Mouse (Mus musculus): Measurements from ENCODE around the gene Rhot1. TPM values are rescaled to one million over a fixed set of nuclear protein-coding genes. Genes with fewer than 3 reads are reported as not detected.

The Rhot1 gene
- polyA plus RNA-seq (2015; fragmentation: Nextera tagmentation; extraction: Ambion mirVana), result 60.5 and 61.9 TPM in 2 replicates

DNA sequence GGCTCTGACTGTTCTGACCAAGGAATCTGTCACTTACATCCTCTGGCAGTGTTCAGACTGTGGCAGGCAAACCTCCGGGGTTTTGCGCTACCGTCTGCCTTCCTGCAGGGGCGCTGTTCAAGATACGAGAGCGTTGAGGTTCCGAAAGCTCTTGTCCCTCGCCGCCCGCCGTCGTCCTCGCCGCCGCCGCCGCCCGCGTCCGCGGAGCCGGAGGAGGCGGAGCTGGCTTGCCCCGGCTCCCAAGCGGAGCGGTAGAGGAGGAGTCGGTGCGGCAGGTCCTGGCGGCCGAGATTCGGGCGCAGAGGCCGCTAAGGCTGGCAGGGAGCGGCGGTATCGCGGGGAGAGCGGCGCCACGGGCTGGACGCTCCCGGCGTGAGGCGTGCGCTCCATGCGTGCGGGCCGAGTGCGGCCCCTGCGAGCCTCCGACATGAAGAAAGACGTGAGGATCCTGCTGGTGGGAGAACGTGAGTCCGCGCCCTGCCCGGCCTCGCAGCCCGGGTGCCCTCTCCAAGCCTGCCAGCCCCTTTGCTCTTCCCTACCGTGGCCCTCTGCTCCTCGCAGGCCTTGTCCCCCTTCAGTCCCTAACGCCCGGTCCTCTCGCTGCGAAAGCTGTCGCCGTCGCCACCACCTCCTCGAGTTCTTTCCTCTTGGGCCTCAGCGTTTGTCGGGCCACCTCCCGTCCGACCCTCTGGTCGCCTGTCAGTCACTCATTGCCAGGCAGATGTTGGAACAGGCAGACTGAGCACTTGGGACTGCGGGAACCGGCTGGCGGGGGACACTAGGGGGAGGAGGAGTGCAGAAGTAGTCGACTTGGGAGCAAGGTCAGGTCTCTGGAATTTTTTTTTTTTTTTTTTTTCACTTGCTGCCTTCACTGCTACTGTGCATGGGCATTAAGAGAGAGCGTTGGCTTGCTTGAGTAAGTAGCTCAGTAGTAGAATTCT lies at the start of gene Rhot1:
Gene Rhot1 (plus strand): TSS at position 160 of the 941 bp plus-strand sequence.
- H3K27ac ChIP-seq, result peak within 1 kb of the TSS; percentile 95
- peaks cover 16% of the 10 kb centered on the region for H3K4me1 ChIP-seq
- H3K36me3 ChIP-seq (ENCODE audit: poor library complexity, severe bottlenecking), result peaks cover 10% of the 10 kb centered on the region
- H3K4me2 ChIP-seq, result peak within 1 kb of the TSS; percentile 75
- no peaks in the 10 kb centered on the region for H3K9me3 ChIP-seq (replicated peaks)
- 0% methylated on average over 74 of the region's 78 CpGs for WGBS
- peak; percentile 96 for ATAC-seq
- H3K27me3 ChIP-seq, result no peaks in the 10 kb centered on the region
- peak within 1 kb of the TSS; percentile 96 for H3K4me3 ChIP-seq
- H3K9ac ChIP-seq, result peak within 1 kb of the TSS; percentile 90

DNA sequence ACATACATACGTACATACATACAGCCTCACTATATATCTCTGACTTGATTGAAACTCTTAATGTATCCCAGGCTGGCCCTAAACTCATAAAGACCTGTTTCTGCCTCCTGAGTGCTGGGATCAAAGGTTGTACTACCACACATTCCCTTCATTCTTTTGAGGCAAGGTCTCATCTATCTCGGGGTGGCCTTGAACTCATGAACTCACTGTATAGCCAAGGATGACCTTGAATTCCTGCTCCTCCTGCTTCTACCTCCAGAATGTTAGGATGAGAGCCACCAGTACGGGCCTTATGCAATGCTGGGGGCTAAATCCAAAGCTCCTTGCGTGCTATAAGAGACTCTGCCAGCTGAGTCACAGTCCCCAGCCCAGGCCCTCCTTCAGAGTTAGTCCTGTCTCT lies 47.8 kb upstream of the Rhot1 start:
- H3K4me3 ChIP-seq, result no peak overlapping the region
- no peak overlapping the region for H3K27ac ChIP-seq
- no peaks in the 10 kb centered on the region for H3K9me3 ChIP-seq (replicated peaks)
- H3K9ac ChIP-seq, result no peak overlapping the region
- H3K4me2 ChIP-seq, result no peak overlapping the region
- peaks cover 2% of the 10 kb centered on the region for H3K27me3 ChIP-seq
- ATAC-seq, result no peak
- no peaks in the 10 kb centered on the region for H3K4me1 ChIP-seq
- no peaks in the 10 kb centered on the region for H3K36me3 ChIP-seq (ENCODE audit: poor library complexity, severe bottlenecking)
- 88% methylated on average over 4 of the region's 4 CpGs for WGBS

DNA sequence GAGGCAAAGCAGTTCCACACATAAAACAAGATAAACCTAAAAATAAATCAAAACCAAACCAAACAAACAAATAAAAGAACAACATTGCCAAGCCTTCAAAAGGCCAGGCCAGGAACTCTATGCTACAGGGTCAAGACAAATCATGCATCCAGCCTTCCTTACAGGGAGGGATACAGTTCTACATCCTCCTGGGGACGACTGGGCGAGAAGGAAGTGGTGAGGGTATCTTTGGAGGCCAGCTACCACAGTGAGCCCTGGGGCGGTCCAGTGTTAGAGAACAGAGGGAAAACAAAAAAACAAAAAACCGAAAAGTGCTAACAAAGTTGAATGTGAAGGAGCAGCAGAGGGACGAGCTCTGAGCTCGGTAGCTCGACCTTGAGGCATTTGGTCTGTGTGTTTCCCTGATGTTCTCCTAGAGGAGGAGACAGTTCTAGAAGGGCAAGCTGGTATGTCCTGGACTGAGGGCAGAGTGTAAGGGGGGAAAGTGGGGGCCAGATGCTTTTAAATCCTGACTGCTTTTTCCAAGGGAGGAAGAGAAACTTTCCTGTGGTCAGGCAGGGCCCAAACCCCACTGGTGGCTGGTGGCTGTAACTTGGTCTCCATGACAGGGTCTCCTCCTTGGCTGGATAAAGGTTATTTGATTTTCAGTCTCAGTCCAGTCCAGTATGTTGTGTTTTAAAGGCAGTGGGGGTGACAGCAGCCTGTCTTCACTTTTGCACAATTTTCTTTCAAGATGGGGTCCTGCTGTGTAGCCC lies 45.3 kb upstream of the Rhot1 start:
- H3K4me1 ChIP-seq, result no peaks in the 10 kb centered on the region
- no peak overlapping the region for H3K4me3 ChIP-seq
- ATAC-seq, result no peak
- H3K27me3 ChIP-seq, result no peaks in the 10 kb centered on the region
- no peak overlapping the region for H3K27ac ChIP-seq
- 77% methylated on average over 7 of the region's 7 CpGs for WGBS
- H3K9ac ChIP-seq, result no peak overlapping the region
- H3K36me3 ChIP-seq (ENCODE audit: poor library complexity, severe bottlenecking), result no peaks in the 10 kb centered on the region
- H3K9me3 ChIP-seq (replicated peaks), result no peaks in the 10 kb centered on the region
- H3K4me2 ChIP-seq, result no peak overlapping the region

DNA sequence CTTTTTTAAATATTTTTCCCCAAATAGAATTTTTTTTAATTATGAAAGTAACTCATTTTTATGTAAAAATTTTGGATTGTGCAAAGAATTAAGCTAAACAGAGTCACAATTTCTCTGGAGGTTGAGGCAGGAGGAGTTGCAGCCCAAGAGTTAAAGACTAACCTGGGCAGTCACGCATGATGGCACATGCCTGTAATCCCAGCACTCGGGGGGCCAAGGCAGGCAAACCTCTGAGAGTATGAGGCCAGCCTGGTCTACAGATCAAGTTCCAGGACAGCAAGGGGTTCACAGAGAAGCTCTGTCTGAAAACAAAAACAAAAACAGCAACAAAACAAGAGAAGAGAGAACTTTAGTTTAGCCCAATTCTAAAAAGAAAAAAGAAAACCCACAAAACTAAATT lies 44.6 kb upstream of the Rhot1 start:
- H3K36me3 ChIP-seq (ENCODE audit: poor library complexity, severe bottlenecking), result no peaks in the 10 kb centered on the region
- H3K9me3 ChIP-seq (replicated peaks), result no peaks in the 10 kb centered on the region
- H3K4me2 ChIP-seq, result no peak overlapping the region
- no peak overlapping the region for H3K27ac ChIP-seq
- 58% methylated on average over 2 of the region's 2 CpGs for WGBS
- no peak overlapping the region for H3K4me3 ChIP-seq
- no peak overlapping the region for H3K9ac ChIP-seq
- H3K4me1 ChIP-seq, result no peaks in the 10 kb centered on the region
- H3K27me3 ChIP-seq, result no peaks in the 10 kb centered on the region
- ATAC-seq, result no peak

DNA sequence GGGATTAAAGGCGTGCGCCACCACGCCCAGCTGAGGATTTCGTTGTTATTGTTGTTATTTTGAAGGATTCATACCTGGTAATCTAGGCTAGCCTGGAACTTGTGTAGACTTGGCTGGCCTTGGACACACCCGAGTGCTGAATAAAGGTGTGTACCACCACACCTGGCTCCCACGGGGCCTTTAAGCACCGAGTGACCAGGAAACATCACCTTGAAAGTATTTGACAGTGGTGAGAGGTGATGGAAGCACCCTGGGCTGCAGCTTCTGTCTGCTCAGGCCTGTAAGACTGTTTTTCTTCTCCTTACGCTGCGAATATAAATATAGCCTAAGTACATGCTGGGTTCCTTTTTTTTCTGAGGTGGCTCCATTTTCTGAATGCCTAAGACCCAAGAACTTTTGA lies 40.7 kb upstream of the Rhot1 start:
- H3K9ac ChIP-seq, result no peak overlapping the region
- H3K36me3 ChIP-seq (ENCODE audit: poor library complexity, severe bottlenecking), result no peaks in the 10 kb centered on the region
- ATAC-seq, result no peak
- no peaks in the 10 kb centered on the region for H3K4me1 ChIP-seq
- H3K4me3 ChIP-seq, result no peak overlapping the region
- no peak overlapping the region for H3K27ac ChIP-seq
- H3K4me2 ChIP-seq, result no peak overlapping the region
- H3K27me3 ChIP-seq, result no peaks in the 10 kb centered on the region
- no peaks in the 10 kb centered on the region for H3K9me3 ChIP-seq (replicated peaks)
- WGBS, result 91% methylated on average over 9 of the region's 9 CpGs

DNA sequence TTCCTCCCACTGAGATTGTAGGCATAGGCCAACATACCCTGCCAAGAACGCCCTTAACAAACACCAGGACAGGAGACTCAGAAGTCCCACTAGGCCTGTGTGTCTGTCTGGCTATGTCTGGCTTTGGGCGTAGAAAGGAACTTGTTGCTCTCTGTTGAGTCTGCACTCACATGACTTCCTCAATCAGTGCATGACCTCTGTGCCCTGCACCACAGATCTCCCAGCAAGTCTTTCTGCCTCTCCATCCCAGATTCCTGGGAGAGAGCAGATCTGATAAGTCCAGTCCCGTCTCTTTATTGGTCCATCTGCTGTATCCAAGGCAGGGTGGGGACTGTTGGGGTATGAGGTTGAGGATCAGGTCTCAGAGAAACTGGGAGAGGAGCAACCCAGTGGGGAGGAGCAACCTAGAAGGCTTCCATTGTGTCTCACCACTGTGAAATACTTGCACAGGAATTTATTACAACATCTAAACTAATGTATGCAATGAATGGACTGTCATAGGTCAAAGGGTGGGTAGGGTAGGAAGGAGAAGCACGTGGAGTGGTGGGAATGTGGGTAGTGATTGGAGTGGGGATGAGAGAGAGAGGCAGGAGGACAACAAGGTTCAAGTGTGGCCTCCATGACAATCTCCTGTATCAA lies 40.1 kb upstream of the Rhot1 start:
- Histone ChIP-seq H3K27ac (no peak overlapping the region), H3K36me3 (ENCODE audit: poor library complexity, severe bottlenecking) (no peaks in the 10 kb centered on the region), H3K27me3 (no peaks in the 10 kb centered on the region), H3K9me3 (replicated peaks) (no peaks in the 10 kb centered on the region), H3K9ac (no peak overlapping the region), H3K4me2 (no peak overlapping the region), H3K4me3 (no peak overlapping the region), H3K4me1 (no peaks in the 10 kb centered on the region)
- no peak for ATAC-seq
- WGBS, result 81% methylated on average over 4 of the region's 4 CpGs

DNA sequence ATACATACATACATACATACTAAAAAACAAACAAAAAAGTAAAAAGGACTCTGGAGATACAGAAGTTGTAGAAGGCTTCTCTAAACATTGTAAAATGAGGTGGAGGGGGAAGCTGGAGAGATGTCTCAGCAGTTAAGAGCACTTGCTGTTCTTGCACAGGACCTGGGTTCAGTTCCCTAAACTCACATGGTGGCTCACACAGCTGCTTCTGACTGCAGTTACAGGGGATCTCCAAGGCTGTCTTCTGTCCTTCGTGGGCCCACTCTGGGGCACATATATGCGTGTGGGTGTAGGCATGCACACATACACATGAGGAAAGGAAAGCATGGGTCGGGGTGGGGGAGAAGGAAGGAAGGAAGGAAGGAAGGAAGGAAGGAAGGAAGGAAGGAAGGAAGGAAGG lies 39.2 kb upstream of the Rhot1 start:
- 87% methylated on average over 3 of the region's 3 CpGs for WGBS

DNA sequence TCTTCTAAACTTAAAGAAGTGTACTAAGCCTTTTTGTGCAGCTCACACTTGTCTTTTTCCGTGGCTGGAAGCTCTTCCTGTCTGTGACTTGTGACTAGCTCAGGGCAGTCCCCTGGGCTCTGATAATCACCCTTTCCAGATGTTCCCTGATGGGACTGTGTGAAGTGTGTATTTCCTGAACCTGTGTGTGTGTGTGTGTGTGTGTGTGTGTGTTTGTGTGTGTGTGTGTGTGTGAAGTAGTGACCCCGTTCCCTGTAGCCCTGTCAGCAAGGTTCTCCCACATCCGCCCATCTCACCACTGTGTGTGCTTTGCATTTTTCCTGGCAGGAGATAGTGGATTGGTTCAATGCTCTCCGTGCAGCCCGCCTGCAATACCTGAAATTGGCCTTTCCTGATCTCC lies 38.5 kb upstream of the Rhot1 start:
- no peak overlapping the region for H3K27ac ChIP-seq
- no peaks in the 10 kb centered on the region for H3K9me3 ChIP-seq (replicated peaks)
- no peaks in the 10 kb centered on the region for H3K4me1 ChIP-seq
- H3K9ac ChIP-seq, result no peak overlapping the region
- no peak overlapping the region for H3K4me2 ChIP-seq
- no peaks in the 10 kb centered on the region for H3K27me3 ChIP-seq
- H3K36me3 ChIP-seq (ENCODE audit: poor library complexity, severe bottlenecking), result no peaks in the 10 kb centered on the region
- no peak overlapping the region for H3K4me3 ChIP-seq
- ATAC-seq, result no peak
- 77% methylated on average over 5 of the region's 5 CpGs for WGBS

More for the DNA sequence above, 39.2 kb upstream of the Rhot1 start:
- Histone ChIP-seq H3K4me2 (no peak overlapping the region), H3K4me3 (no peak overlapping the region), H3K36me3 (ENCODE audit: poor library complexity, severe bottlenecking) (no peaks in the 10 kb centered on the region), H3K9me3 (replicated peaks) (no peaks in the 10 kb centered on the region), H3K27me3 (no peaks in the 10 kb centered on the region), H3K9ac (no peak overlapping the region), H3K27ac (no peak overlapping the region), H3K4me1 (no peaks in the 10 kb centered on the region)
- ATAC-seq, result no peak

DNA sequence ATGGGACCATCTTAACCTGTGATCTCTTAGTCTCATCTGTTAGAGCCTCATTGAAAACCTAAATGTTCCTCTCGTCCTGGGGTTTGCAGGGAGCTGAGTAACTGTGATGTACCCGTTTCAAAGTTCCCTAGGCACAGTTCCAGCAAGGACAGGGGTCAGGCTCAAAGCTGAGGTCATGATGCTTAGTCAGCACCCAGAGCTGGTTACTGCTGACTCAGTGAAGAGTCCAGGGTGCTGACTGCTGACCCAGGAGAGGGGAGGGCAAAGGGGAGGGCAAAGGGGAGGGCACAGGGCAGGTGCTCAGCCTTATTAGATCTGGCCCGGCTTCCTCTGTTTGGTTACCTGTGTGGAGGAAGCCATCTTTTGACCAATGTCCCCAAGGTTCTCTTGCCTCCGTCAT lies 36.9 kb upstream of the Rhot1 start:
- no peaks in the 10 kb centered on the region for H3K27me3 ChIP-seq
- H3K9ac ChIP-seq, result no peak overlapping the region
- H3K36me3 ChIP-seq (ENCODE audit: poor library complexity, severe bottlenecking), result no peaks in the 10 kb centered on the region
- no peak overlapping the region for H3K27ac ChIP-seq
- ATAC-seq, result no peak
- no peaks in the 10 kb centered on the region for H3K4me1 ChIP-seq
- no peak overlapping the region for H3K4me3 ChIP-seq
- WGBS, result 76% methylated on average over 4 of the region's 4 CpGs
- no peak overlapping the region for H3K4me2 ChIP-seq
- no peaks in the 10 kb centered on the region for H3K9me3 ChIP-seq (replicated peaks)

DNA sequence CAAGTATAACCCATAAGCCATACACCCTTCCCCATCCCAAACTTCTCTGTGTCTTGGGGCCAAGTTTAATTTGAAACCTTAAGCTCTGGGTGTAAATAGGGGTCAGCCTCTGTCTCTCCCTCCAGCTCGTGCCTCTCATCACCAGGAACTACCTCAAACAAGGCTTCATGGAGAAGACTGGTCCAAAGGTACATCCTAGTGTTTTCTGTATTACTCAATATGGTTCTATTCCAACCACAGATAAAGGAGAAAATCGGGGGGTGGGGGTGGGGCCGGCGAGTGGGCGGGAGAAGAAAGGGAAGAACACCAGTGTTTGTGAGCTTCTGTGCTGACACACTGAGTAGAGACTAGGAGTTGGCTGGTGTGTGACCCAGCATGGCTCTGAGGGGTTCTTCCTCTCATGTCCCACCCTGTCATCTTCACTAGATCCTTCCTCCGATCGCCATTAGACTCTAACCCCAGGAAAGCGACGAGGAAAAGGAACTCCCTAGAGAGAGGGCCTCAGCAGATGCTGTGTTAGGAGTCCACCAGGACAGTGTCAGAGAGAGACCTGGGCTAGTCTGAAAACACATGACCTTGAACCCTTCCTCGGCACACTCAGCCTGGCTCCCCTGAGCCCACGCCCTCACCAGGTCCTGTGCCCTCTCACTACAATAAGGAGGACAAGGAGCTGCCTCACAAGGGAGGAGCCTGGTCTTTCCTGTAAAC lies 34.7 kb upstream of the Rhot1 start:
- Histone ChIP-seq H3K4me2 (no peak overlapping the region), H3K27ac (no peak overlapping the region), H3K4me1 (no peaks in the 10 kb centered on the region), H3K36me3 (ENCODE audit: poor library complexity, severe bottlenecking) (no peaks in the 10 kb centered on the region), H3K27me3 (no peaks in the 10 kb centered on the region), H3K9ac (no peak overlapping the region), H3K4me3 (no peak overlapping the region), H3K9me3 (replicated peaks) (no peaks in the 10 kb centered on the region)
- 82% methylated on average over 11 of the region's 11 CpGs for WGBS
- no peak for ATAC-seq

DNA sequence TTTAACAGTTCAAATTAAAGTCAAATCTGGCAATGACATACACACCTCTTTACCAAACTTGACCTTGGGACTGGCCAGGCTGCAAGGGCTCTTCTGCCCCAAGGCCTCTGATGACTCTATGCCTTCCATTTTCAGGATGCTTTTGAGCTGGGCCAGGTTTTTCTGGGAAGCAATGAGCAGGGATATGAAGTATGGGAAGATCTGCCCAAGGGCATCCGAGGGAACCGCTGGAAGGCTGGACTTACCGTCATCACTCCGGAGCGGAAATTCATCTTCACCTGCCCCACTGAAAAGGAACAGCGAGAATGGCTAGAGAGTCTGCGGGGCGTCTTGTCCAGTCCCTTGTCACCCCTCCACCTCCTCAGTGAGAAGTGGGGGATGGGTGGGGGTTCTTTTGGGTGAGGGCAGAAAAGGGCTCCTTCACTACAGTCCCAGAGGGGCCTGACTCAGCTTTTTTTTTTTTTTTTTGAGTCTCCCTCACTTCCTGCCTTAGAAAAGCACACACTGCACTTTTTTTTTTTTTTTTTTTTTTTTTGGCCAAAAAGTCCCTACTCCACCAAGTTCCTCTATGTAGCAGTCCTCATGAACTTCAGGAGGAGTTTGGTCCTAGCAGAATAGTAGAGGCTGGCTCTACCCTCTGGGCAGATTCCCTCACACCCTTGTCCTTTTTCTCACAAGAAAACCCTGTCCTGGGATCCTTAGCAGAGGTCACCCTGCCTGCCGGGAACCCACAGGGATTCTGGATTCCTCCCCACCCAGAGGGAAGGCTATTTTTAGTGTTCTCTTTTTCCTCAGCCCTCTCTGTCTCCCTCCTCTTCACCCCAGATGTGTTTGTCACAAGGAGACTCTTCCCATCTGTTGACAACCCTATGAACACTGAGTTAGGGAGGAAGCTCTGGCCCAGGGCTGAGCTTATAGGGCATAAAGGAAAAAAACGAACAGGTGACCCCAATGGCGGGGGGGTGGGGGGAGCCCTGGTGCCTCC lies 31.6 kb upstream of the Rhot1 start:
- Histone ChIP-seq H3K36me3 (ENCODE audit: poor library complexity, severe bottlenecking) (no peaks in the 10 kb centered on the region), H3K4me3 (no peak overlapping the region)
- WGBS, result 82% methylated on average over 11 of the region's 11 CpGs

More for the DNA sequence above, 31.6 kb upstream of the Rhot1 start:
- no peak overlapping the region for H3K4me2 ChIP-seq
- no peak for ATAC-seq
- H3K27me3 ChIP-seq, result no peaks in the 10 kb centered on the region
- H3K9me3 ChIP-seq (replicated peaks), result no peaks in the 10 kb centered on the region
- H3K9ac ChIP-seq, result no peak overlapping the region
- no peaks in the 10 kb centered on the region for H3K4me1 ChIP-seq
- no peak overlapping the region for H3K27ac ChIP-seq

Measured in forebrain, embryonic 13.5 days (tissue).